Mouse (Mus musculus) CH12.LX (cell line): ENCODE data around the gene Evi2a.

Experiments
- BHLHE40 ChIP-seq: IDR thresholded peaks from 2 replicates; pipeline ENCODE4 v1.6.1; 2011; ENCODE audit warnings: mild to moderate bottlenecking, low read depth, low read length, improper control_type of control experiment
- CTCF ChIP-seq, 2 experiments: IDR thresholded peaks in 1 of 2; conservative IDR thresholded peaks in 1 of 2; 2 replicates each; pipeline ENCODE4 v1.5.1; 2011 to 2012; ENCODE audit warnings: low read depth in 2 of 2, low read length in 2 of 2, improper control_type of control experiment in 1 of 2, inconsistent platforms in 1 of 2, mild to moderate bottlenecking in 1 of 2, moderate library complexity in 1 of 2
- E2F4 ChIP-seq: IDR thresholded peaks from 2 replicates; pipeline ENCODE4 v1.6.1; 2011; ENCODE audit warnings: low read depth, low read length, improper control_type of control experiment; ENCODE audit not compliant: insufficient replicate concordance
- EP300 ChIP-seq: IDR thresholded peaks from 2 replicates; pipeline ENCODE4 v1.6.1; 2011; ENCODE audit warnings: low read length, improper control_type of control experiment
- HCFC1 ChIP-seq: IDR thresholded peaks from 2 replicates; pipeline ENCODE4 v1.6.1; 2012; ENCODE audit warnings: low read depth, mild to moderate bottlenecking, inconsistent platforms, low read length, improper control_type of control experiment
- MAFK ChIP-seq: IDR thresholded peaks from 2 replicates; pipeline ENCODE4 v1.6.1; 2011; ENCODE audit warnings: low read length, improper control_type of control experiment; ENCODE audit not compliant: insufficient replicate concordance
- MAX ChIP-seq: IDR thresholded peaks from 2 replicates; pipeline ENCODE4 v1.6.1; 2011; ENCODE audit warnings: low read length, improper control_type of control experiment
- MAZ ChIP-seq: IDR thresholded peaks from 2 replicates; pipeline ENCODE4 v1.6.1; 2012; ENCODE audit warnings: low read depth, mild to moderate bottlenecking, inconsistent platforms, low read length, improper control_type of control experiment, moderate library complexity
- NELFE ChIP-seq: IDR thresholded peaks from 2 replicates; pipeline ENCODE4 v1.6.1; 2011; ENCODE audit warnings: low read depth, low read length, improper control_type of control experiment
- NRF1 ChIP-seq: IDR thresholded peaks from 2 replicates; pipeline ENCODE4 v1.6.1; 2014; ENCODE audit warnings: low read depth, mild to moderate bottlenecking, inconsistent platforms, low read length, improper control_type of control experiment, moderate library complexity
- POLR2A ChIP-seq: IDR thresholded peaks from 2 replicates; pipeline ENCODE4 v1.6.1; 2011; ENCODE audit warnings: low read depth, mild to moderate bottlenecking, improper control_type of control experiment, low read length
- ZC3H11A ChIP-seq: IDR thresholded peaks from 2 replicates; pipeline ENCODE4 v1.6.1; 2012; ENCODE audit warnings: low read depth, mild to moderate bottlenecking, inconsistent platforms, low read length, improper control_type of control experiment

DNA sequence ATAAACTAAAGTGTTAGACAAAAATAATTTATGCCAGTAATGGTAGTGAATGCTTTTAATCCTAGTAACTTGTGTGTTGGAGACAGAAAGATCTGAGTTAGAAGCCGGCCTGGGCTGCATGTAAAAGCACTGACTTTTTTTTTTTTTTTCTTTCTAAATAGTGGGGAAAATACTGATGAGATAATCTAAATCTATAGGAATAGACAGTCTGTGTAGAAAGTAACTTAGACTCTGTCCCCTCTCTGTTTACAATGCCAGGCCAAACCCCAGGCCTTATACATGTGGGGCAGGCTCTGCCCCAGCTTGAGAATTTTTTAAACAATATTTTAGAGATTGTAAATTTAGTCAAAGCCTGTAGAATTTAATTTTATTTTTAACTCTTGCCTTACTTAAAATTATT, 7.5 kb downstream of the Evi2a start:
- TF ChIP-seq CTCF (conservative IDR thresholded peaks at IDR 0.05 in 1 of 2, IDR thresholded peaks at IDR 0.05 in 1 of 2; ENCODE audit: low read depth in 2 of 2, low read length in 2 of 2): no peak
- no peak for TF ChIP-seq POLR2A
- no peak for TF ChIP-seq NRF1
- TF ChIP-seq BHLHE40: no peak
- no peak for TF ChIP-seq MAX
- TF ChIP-seq HCFC1: 0 out of 2 replicates have a peak, but pooled peaks have one; percentile 28
- TF ChIP-seq EP300: no peak
- TF ChIP-seq E2F4: no peak
- no peak for TF ChIP-seq MAZ
- TF ChIP-seq MAFK: no peak
- no peak for TF ChIP-seq ZC3H11A
- no peak for TF ChIP-seq NELFE
